Mouse (Mus musculus): ENCODE results near the gene Hfe.
A peak's percentile ranks its signal among the peaks of the same experiment; 100 is the strongest.

GRCm38 (mm10) chr13:23659636-23660366 lies 50.9 kb downstream of the Hfe start:
- TF ChIP-seq CTCF (IDR thresholded peaks at IDR 0.05; ENCODE audit: borderline replicate concordance, insufficient read depth, low read length) (no peak), POLR2A (IDR thresholded peaks at IDR 0.05; ENCODE audit: low read depth, low read length) (0 out of 2 replicates have a peak, but pooled peaks have one; percentile 13)
